Mouse (Mus musculus) brain, embryonic 14.5 days (tissue): Measurements from ENCODE around the gene Cldn5. TPM values are rescaled to one million over a fixed set of nuclear protein-coding genes. Genes with fewer than 3 reads are reported as not detected.
A peak's percentile ranks its signal among the peaks of the same experiment; 100 is the strongest.

Source experiments
- DNase-seq: peaks from one replicate; pipeline ENCODE4 v3.0.0-alpha.2; 2011; ENCODE audit warnings: low read depth
- CTCF ChIP-seq: fragments of 200-500 bp; IDR thresholded peaks from 2 replicates; pipeline ENCODE4 v1.5.1; 2012; ENCODE audit warnings: inconsistent platforms, mild to moderate bottlenecking, moderate library complexity, borderline replicate concordance; ENCODE audit not compliant: insufficient read depth, insufficient read length; ENCODE audit errors: extremely low read depth
- POLR2A ChIP-seq: fragments of 200-500 bp; IDR thresholded peaks from 2 replicates; pipeline ENCODE4 v1.6.1; 2012; ENCODE audit warnings: mild to moderate bottlenecking, inconsistent platforms, borderline replicate concordance; ENCODE audit not compliant: poor library complexity, insufficient read depth, insufficient read length, severe bottlenecking; ENCODE audit errors: extremely low read depth
- polyA plus RNA-seq: library from polyadenylated mRNA; depleted of rRNA; stranded (reverse); fragments of >200 nt; gene quantifications from 2 replicates; pipeline ENCODE4 v1.2.3, GENCODE M21; 2012; rRNA removed

The Cldn5 gene
- 115 and 122 TPM in 2 replicates for polyA plus RNA-seq

DNA sequence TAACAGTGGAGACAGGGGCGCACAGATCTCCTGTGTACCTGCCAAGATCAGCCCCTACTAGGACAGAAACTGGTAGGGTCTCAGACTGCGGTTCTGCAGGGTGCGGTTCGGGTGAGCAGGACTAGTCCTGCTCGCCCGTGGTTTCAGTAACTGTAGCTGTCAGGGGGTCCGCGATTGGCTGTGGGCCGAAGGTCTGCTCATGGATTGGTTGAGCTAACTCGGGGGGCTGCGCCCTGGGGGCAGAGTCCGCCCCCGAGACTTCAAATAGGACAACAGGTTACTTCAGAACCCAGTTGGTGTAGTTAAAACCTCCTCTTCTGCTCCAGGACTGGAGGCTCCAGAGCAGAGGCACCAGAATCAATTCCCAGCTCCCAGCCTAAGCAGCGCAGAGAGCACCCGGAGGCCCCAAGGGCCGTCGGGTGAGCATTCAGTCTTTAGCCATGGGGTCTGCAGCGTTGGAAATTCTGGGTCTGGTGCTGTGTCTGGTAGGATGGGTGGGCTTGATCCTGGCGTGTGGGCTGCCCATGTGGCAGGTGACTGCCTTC lies at the start of gene Cldn5:
TSS of gene Cldn5 (plus strand) at position 292 of the 545 bp plus-strand sequence.
- DNase-seq: peak; percentile 24
- TF ChIP-seq POLR2A (no peak), CTCF (no peak)

- TF ChIP-seq CTCF (no peak), POLR2A (no peak)
- DNase-seq: no peak
Measured at GRCm38 (mm10) chr16:18727536-18728499, 48.8 kb upstream of the Cldn5 start.

DNA sequence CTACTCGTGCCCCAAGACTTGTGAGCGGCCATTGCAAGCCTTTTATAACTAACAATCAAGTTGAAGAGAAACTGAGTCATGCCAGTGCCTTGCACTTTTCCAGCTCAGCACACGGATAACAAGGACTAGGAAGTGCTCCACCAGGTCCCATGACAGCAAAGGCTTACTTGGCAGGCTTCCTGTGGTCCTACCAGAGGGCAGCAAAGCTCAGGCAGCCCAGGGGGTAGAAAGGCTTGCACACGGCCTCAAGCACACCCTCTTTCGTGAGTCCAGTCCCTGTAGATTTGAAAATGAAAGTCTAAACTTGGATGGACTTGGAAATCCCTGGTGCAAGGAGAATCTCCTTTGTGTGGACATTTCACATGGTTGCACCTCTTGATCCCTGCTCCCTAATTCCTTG lies 47.5 kb upstream of the Cldn5 start:
- no peak for DNase-seq
- TF ChIP-seq POLR2A (no peak), CTCF (no peak)

DNA sequence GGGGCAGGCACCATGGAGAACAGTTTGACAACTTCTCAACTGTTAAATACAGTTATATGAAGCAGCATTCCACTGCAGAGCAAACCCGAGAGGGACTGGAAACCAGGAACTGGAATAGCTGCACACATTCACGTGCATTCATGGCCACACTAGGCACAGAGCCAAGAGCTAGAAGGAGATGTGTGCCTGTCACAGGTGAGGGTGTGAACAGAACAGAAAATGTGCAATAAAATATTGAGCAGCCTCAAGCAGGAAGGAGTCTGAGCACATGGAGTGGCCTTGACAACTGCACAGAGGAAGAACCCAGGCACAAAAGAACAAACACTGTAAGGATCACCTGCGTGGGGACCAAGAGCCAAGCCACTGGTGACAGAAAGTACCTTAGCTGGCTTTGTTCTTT lies 46.0 kb upstream of the Cldn5 start:
- TF ChIP-seq POLR2A (no peak), CTCF (no peak)
- DNase-seq: no peak

GRCm38 (mm10) chr16:18733100-18733956 lies 43.3 kb upstream of the Cldn5 start:
- DNase-seq: peak; percentile 8
- no peak for TF ChIP-seq CTCF
- TF ChIP-seq POLR2A: no peak

DNA sequence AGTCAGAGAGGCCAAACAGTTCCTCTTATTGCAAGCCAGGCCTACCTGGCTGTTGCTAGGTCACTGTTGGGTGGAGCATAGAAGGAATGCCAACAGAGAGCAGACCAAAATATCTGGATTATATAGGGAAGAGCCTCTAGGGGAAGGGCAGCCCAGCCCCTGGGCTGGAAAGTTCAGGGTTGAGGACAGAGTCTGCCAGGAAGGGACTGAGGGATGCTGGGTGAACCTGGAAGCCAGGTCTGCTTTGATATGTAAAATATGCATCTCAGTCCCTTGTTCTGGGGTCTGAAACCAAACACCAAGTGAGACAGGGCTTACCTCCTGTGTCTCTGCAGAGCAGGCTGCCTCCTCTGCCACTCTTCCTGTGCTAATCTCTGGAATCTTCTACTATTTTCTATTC lies 38.3 kb upstream of the Cldn5 start:
- TF ChIP-seq CTCF: no peak
- no peak for TF ChIP-seq POLR2A
- no peak for DNase-seq

DNA sequence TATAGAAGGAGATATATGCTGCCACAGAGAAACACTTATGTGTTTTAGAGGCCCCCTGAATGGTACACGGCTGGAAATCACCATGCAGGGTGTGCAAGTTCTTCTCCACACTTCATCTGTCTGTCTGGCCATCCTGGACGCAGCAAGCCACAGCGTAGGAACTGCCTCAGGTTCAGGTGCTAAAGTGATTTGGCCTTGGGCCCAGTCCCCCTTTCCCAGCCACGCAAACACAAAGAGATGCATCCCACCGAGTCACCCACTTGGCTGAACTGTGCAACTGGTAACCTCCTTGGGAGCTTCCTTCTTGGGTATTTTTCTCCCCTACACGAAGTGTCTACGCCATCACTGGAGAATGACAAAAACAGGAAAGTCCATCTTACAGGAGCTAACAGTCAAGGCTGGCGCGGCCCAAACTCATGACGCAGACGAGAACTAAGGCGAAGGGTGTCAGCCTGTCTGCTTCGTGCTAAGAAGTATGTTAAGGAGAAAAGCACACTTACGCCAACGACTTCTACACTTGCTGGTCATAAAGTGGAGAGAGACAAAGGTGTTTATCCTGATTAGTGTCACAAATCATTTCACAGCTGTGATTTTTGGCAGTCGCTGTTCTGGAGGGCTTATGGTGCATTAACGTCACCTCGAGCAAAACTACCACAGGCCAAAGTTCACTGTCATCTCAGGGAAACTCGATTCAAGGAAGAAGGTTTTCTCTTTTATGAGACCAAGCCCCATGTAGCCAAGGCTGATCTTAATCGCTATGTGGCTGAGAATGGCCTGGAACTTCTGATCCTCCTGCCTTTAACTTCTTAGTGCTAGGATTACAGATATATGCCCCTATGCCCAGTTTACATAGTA lies 30.2 kb upstream of the Cldn5 start:
- no peak for TF ChIP-seq CTCF
- no peak for TF ChIP-seq POLR2A
- no peak for DNase-seq

GRCm38 (mm10) chr16:18751101-18751500 lies 25.5 kb upstream of the Cldn5 start:
- TF ChIP-seq CTCF: no peak
- TF ChIP-seq POLR2A: no peak
- no peak for DNase-seq

DNA sequence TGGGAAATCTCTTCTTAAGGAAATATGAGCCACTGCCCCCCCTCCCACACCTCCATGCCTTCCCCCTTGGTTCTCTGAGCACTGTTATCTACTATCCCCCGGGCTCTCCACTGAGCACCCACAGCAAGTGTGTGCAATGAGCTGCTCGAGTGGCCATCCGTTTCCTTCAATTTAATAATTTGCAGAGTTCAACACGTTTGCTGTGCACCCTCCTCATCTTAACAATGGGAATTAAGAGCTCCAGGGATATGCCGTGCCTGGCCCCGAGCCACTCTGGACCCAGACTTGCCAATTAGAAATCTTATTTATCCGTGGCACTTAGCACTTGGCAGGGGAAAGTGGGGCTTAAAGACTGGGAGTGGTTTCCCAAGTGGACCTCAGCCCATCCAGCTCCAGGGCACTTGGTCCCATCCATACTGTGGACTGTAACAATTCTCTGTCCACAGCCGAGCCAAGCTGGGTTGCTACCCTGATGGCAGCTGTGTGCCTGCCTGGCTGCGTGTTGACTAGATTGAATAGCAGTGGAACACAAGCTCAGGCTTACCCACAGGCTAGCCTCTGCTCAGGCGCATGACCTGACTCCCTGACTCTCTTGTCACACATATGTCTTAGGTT lies 24.7 kb upstream of the Cldn5 start:
- DNase-seq: peak; percentile 32
- TF ChIP-seq POLR2A: no peak
- no peak for TF ChIP-seq CTCF

DNA sequence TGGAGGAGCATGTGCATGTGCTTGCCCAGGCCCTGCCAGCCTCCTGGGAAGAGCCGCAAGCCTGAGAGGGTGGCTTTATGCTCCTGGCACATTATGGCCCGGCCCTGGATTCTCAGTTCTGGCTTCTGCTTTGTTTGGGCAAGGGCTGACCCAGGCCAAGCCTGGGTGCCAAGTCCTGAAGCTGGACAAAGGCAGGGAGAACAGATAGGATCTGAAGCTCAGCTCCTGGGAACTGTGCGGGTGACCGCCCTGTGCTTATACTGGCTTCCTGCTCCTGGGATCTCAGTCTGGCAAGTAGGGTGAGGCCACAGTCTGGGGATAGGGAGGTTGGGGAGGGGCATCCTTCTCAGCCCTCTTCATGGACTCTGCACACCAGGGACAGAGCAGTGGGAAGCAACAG lies 14.9 kb upstream of the Cldn5 start:
- no peak for DNase-seq

More for the DNA sequence above, 14.9 kb upstream of the Cldn5 start:
- TF ChIP-seq CTCF (no peak), POLR2A (no peak)
